Comparison of ENCODE assay signal across 28 mouse cellular contexts in the genomic region with DNA sequence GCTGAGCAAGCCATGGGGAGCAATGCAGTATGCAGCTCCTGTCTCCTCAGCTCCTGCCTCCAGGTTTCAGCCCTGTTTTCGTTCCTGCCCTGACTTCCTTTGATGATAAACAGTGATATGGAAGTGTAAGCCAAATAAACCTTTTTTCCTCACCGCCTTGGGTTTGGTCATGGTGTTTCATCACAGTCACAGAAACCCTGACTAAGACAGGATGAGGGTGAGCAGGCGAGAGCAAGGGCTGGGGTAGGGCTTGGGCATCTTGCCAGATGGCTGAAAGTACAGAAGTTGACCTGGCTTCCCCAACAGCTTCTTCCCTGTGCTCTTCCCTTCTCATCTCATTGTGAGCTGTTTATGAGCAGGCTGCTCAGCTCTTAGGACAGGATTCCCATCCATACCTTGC. TPM values are rescaled to one million over a fixed set of nuclear protein-coding genes. Genes with fewer than 3 reads are reported as not detected.
DNase-seq lines count a peak whose midpoint lies in the region; ATAC-seq lines count a peak whose summit lies in the region.
"Had no signal": no experiment of that assay in that cellular context is flagged by ENCODE, and none has a peak within 500 bp of the region (broad histone marks: within the 10 kb centered on the region; RNA-seq: fewer than 3 reads in every experiment).

No protein-coding gene starts in this region.

- no peaks in the 10 kb centered on the region for H3K36me3 ChIP-seq in kidney, embryonic 16.5 days (ENCODE audit: insufficient read depth, low read length)
- H3K36me3 ChIP-seq: hindbrain, embryonic 12.5 days; neural tube, embryonic 13.5 days had no signal

- no peak overlapping the region for H3K4me3 ChIP-seq in kidney, embryonic 16.5 days (ENCODE audit: low read length)
- H3K4me3 ChIP-seq: hindbrain, embryonic 12.5 days; neural tube, embryonic 13.5 days had no signal

- H3K9me3 ChIP-seq in kidney, embryonic 16.5 days (ENCODE audit: low read length), result no peaks in the 10 kb centered on the region
- H3K9me3 ChIP-seq: hindbrain, embryonic 12.5 days; neural tube, embryonic 13.5 days had no signal

- no peak overlapping the region for H3K9ac ChIP-seq in kidney, embryonic 16.5 days (replicated peaks; ENCODE audit: low read length)
- H3K9ac ChIP-seq: hindbrain, embryonic 12.5 days; liver, embryonic 14.5 days; neural tube, embryonic 13.5 days had no signal

- H3K4me1 ChIP-seq in kidney, embryonic 16.5 days (ENCODE audit: insufficient read depth, low read length), result no peaks in the 10 kb centered on the region
- H3K4me1 ChIP-seq: neural tube, embryonic 13.5 days had no signal

- H3K4me2 ChIP-seq in kidney, embryonic 16.5 days (replicated peaks; ENCODE audit: low read depth, low read length), result no peak overlapping the region
- H3K4me2 ChIP-seq: heart, embryonic 11.5 days; hindbrain, embryonic 12.5 days; midbrain, embryonic 11.5 days; neural tube, embryonic 13.5 days had no signal

- WGBS in kidney, embryonic 16.5 days, result 53% methylated on average over 3 of the region's 3 CpGs

- peak; percentile 63 for DNase-seq in layer of hippocampus, adult 11-12 months (ENCODE audit: low spot score)
- no peak for DNase-seq in layer of hippocampus, adult 18-20 months (ENCODE audit: low spot score in 2 of 2)
- peak; percentile 41 to 47 for DNase-seq in right cerebral cortex, postnatal 10 days (ENCODE audit: low spot score in 2 of 2)
- no peak for DNase-seq in right cerebral cortex, postnatal 36 days (ENCODE audit: low spot score in 2 of 2)
- DNase-seq in cerebellum, postnatal 25 days, result no peak
- DNase-seq in thymus, postnatal 10 days (ENCODE audit: low spot score in 2 of 2), result no peak
- DNase-seq: adrenal gland, postnatal 10 days; cerebellum, adult 11 months; cerebellum, postnatal 14 days; gastrocnemius, postnatal 25 days; heart, postnatal 10 days; kidney, adult 8-10 months; lung, postnatal 14 days; right cerebral cortex, adult 18-20 months; spleen, adult 18-20 months; thymus, postnatal 4 days had no signal

- ATAC-seq in hematopoietic stem cell, adult 5-6 weeks (replicated peaks in 1 of 2; ENCODE audit: insufficient read depth in 1 of 2, low FRiP score in 2 of 2, low TSS enrichment in 1 of 2, low read depth in 1 of 2, poor library complexity in 2 of 2, severe bottlenecking in 2 of 2), result peak; percentile 33 to 46; a peak in 2 of 4 replicates
- ATAC-seq in kidney, embryonic 16.5 days (ENCODE audit: low FRiP score, low TSS enrichment), result no peak
- ATAC-seq: forebrain, embryonic 14.5 days; Patski had no signal

- no peak overlapping the region for H3K27ac ChIP-seq in kidney, embryonic 16.5 days (ENCODE audit: low read length)
- H3K27ac ChIP-seq: hindbrain, embryonic 12.5 days; liver, embryonic 14.5 days; neural tube, embryonic 13.5 days had no signal

- no peaks in the 10 kb centered on the region for H3K27me3 ChIP-seq in kidney, embryonic 16.5 days (ENCODE audit: insufficient read depth, low read length)
- H3K27me3 ChIP-seq: hindbrain, embryonic 12.5 days; neural tube, embryonic 13.5 days had no signal

RNA-seq across cellular contexts. Expression of a gene that starts 3.6 kb away (rescaled TPM):
- total RNA-seq in layer of hippocampus, adult 18-20 months (2021), result under 1 TPM; 0.15 to 0.18 TPM
- total RNA-seq in hematopoietic stem cell, adult 5-6 weeks (2017), result not detected in 2 replicates
- not detected in 2 replicates for polyA plus RNA-seq in kidney, embryonic 16.5 days (2015; fragmentation: Nextera tagmentation; extraction: Ambion mirVana)
- total RNA-seq: heart, postnatal 10 days; layer of hippocampus, postnatal 14 days had no signal
- polyA plus RNA-seq: forebrain, embryonic 14.5 days; Patski; stomach, embryonic 14.5 days had no signal

RNA-seq across cellular contexts. Expression of a gene that starts 35.7 kb away (rescaled TPM):
- total RNA-seq in layer of hippocampus, adult 18-20 months (2021), result 1 to 10 TPM; 7.6 to 9.5 TPM
- not detected in 2 replicates for total RNA-seq in hematopoietic stem cell, adult 5-6 weeks (2017)
- polyA plus RNA-seq in kidney, embryonic 16.5 days (2015; fragmentation: Nextera tagmentation; extraction: Ambion mirVana), result not detected in 2 replicates
- total RNA-seq: adrenal gland, postnatal 10 days; gastrocnemius, postnatal 25 days; heart, postnatal 10 days had no signal
- polyA plus RNA-seq: forebrain, embryonic 14.5 days; heart, embryonic 11.5 days; hindbrain, embryonic 12.5 days; limb, embryonic 14.5 days; liver, embryonic 14.5 days; midbrain, embryonic 11.5 days; neural tube, embryonic 13.5 days; Patski; stomach, embryonic 14.5 days had no signal

Comparison
In these comparisons a context has a peak if more than half of its experiments do, and no peak if none do; other contexts are left out.
1. DNase-seq: peak in layer of hippocampus, adult 11-12 months (single experiment) and right cerebral cortex, postnatal 10 days (2 of 2); none in layer of hippocampus, adult 18-20 months (0 of 2), right cerebral cortex, postnatal 36 days (0 of 2), cerebellum, postnatal 25 days (0 of 2) and thymus, postnatal 10 days (0 of 2).